Mouse (Mus musculus) erythroblast, embryonic 14.5 days (primary cell): ENCODE measurements around the gene Immp2l.

Experiments
- GATA1 ChIP-seq: IDR thresholded peaks from 2 replicates; pipeline ENCODE4 v1.6.1; 2012; ENCODE audit warnings: low read length, inconsistent platforms, mixed read lengths
- TAL1 ChIP-seq: IDR thresholded peaks from 3 replicates; pipeline ENCODE4 v1.6.1; 2012; ENCODE audit warnings: low read length, inconsistent platforms, mixed read lengths

DNA sequence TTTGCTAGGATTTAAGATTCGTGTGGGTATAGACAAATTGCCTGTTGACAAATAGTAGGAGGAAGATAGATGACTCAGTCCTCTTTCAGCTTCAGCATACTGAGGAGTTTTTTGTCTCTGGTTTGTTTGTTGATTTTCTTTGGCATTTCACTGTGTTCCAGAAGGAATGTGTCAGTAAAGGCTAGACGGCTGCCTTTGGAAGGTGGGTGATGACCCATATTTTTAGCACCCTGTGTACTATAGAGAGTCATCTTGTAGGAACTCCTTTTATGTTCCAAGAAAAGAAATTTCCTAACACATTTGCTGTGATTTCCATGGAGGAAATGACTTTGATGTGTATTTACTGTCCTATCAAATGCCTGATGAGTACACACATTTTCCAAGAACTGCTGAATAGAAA is 651.0 kb downstream of the Immp2l start:
- TF ChIP-seq GATA1, result no peak
- TF ChIP-seq TAL1, result no peak
